Mouse (Mus musculus): Measurements from ENCODE around the gene Galm. TPM values are rescaled to one million over a fixed set of nuclear protein-coding genes. Genes with fewer than 3 reads are reported as not detected.

Gene Galm
- total RNA-seq, 2 experiments from 2014 or later = 2.6 to 2.7 TPM

Other genes with a start within 250 kb of the Galm start
- 10 to 100 TPM; 61.8 to 75.2 TPM for gene Atl2, start 231.3 kb upstream of the Galm start, total RNA-seq (2021)
- gene Hnrnpll, start 65.1 kb upstream of the Galm start, total RNA-seq (2021) = 10 to 100 TPM; 51.4 to 58.4 TPM
- 100 to 1,000 TPM in 1 of 2 experiments, 10 to 100 TPM in 1; 86.3 to 112 TPM for gene Srsf7, start 79.8 kb downstream of the Galm start, total RNA-seq (2021)
- gene Ttc39d, start 80.0 kb downstream of the Galm start, total RNA-seq (2021) = under 1 TPM in 1 of 2 experiments, not detected in 1; 0.43 TPM
- 1 to 10 TPM; 6.2 to 6.6 TPM for gene Gemin6, start 97.0 kb downstream of the Galm start, total RNA-seq (2021)
- 10 to 100 TPM; 16.5 to 18.3 TPM for gene Morn2, start 162.7 kb downstream of the Galm start, total RNA-seq (2021)
- gene Dhx57, start 163.0 kb downstream of the Galm start, total RNA-seq (2021) = 10 to 100 TPM; 35.8 to 46.1 TPM
- 1 to 10 TPM; 2.4 to 3.4 TPM for gene Arhgef33, start 179.9 kb downstream of the Galm start, total RNA-seq (2021)
- 1 to 10 TPM; 1.3 to 2.2 TPM for gene Gm10190, start 246.1 kb downstream of the Galm start, total RNA-seq (2021)